Mouse (Mus musculus): ENCODE data around the gene Oser1.
"Not testable (repeated sequence)": the region's sequence is repeated elsewhere in the genome, so short reads cannot be mapped to it uniquely, and the experiment has no call there.

The Oser1 gene

GRCm38 (mm10) chr2:163424597-163424996 lies at the start of gene Oser1:
Gene Oser1, minus strand, starts transcription at chr2:163424697.
- no peak for DNase-seq (ENCODE audit: low spot score)

DNA sequence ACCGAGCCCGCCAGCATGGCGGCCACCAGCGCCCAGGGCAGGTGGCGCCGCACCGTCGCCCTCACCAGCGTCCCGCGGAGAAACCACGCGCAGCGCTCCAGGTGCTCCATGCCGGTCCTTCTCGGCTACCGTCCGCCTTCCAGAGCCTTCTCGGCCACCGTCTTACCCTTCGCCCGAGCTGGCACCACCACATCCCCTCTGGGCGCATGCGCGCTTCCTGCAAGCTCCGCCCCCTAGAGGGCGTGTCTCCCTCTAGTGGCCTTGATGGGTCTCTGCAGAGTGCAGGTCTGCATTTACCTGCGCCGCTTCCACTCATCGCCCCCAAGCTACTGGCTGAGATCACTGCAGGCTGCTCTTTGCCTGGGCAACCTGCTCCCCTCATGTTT lies 48.0 kb upstream of the Oser1 start, which contains the start of gene Fitm2:
Gene Fitm2 (minus strand): TSS at position 164 of the 386 bp plus-strand sequence.
- DNase-seq (ENCODE audit: low spot score), result peak; percentile 97

- no peak for DNase-seq (ENCODE audit: low spot score)
These were observed 47.4 kb upstream of the Oser1 start for GRCm38 (mm10) chr2:163471710-163472465.

GRCm38 (mm10) chr2:163471136-163471535 lies 46.6 kb upstream of the Oser1 start:
- no peak for DNase-seq (ENCODE audit: low spot score)

- no peak for DNase-seq (ENCODE audit: low spot score)
These were observed 45.2 kb upstream of the Oser1 start for GRCm38 (mm10) chr2:163469711-163470110.

DNA sequence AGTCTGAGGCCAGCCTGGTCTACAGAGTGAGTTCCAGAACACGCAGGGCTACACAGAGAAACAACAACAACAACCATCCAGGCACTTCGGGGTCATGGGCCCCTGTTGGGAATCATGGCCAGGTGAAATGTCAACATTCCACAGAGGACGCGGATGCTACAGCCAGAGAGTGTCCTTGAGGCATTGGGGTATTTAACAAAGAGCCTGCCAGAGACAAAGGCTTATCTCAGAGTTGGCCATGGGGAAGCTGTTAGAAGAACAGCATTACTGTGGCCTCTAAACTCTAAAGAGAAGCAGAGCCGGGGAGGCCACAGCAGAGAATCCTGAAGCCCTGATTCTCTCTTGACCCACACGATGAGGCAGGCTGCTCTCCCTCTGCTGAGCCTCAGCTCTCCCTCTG lies 44.4 kb upstream of the Oser1 start:
- DNase-seq (ENCODE audit: low spot score), result no peak

DNA sequence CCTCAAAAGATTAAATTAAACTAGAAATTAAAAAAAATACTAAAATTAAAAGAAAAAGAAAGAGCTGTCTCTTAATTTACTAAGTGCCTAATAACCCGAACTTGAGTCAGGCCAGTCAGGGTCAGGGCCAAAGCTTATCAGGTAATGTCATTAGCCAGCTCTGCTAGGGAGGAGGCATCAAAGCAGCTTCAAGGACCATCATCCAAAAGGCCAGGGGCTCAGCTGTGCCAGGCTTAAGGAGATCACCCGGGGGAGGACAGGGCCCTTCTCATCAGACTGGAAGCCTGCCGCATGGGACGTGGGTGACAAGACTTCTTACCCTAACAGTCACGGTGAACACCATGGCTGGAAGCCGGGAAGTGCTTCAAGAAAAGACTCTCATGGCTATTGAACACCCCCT lies 43.1 kb upstream of the Oser1 start:
- DNase-seq (ENCODE audit: low spot score), result no peak

- DNase-seq (ENCODE audit: low spot score), result no peak
These were observed 42.3 kb upstream of the Oser1 start for GRCm38 (mm10) chr2:163466771-163467170.

DNA sequence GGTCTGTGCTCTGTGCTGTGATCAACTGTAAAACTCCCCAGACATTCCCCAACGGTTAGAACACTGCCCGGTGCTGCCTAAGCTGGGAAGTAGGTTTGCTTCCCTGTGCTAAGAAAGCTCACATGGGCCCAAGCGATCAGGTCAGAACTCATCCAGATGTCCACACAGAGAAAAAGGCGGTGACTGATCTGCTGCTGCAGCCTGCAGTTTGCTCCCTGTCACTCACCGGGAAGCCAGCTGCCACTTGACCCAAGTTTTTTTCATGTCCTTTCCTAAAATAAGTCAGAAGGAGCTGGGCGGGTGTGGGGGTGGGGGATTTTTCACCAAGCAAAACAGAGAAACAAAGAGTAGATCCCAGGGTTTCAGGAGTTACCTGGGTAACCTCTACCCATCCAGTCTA lies 40.1 kb upstream of the Oser1 start:
- no peak for DNase-seq (ENCODE audit: low spot score)

GRCm38 (mm10) chr2:163463998-163464397 lies 39.5 kb upstream of the Oser1 start:
- DNase-seq (ENCODE audit: low spot score), result no peak

- DNase-seq (ENCODE audit: low spot score), result no peak
These were observed 38.8 kb upstream of the Oser1 start for GRCm38 (mm10) chr2:163463251-163463769.

DNA sequence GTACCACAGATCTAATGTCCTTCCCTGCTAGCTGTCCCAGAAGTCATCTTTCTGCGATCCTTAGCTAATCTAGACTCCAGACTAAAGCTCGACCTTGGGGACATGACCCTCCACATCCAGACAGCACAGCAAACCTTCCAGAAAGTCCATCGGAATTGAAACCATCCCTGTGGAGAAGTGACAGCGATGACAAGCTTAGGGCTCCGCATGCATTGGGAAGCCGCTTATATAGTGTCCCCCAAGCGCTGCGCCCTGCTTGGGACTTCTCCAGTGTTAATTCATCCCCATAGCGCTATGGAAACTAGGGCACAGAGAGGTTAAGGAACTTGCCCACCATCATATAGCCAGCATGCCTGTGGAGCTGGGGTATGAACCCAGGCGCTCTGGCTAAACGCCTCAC lies 38.3 kb upstream of the Oser1 start:
- no peak for DNase-seq (ENCODE audit: low spot score)

- DNase-seq (ENCODE audit: low spot score), result no peak
These were observed 37.9 kb upstream of the Oser1 start for GRCm38 (mm10) chr2:163462386-163462785.

DNA sequence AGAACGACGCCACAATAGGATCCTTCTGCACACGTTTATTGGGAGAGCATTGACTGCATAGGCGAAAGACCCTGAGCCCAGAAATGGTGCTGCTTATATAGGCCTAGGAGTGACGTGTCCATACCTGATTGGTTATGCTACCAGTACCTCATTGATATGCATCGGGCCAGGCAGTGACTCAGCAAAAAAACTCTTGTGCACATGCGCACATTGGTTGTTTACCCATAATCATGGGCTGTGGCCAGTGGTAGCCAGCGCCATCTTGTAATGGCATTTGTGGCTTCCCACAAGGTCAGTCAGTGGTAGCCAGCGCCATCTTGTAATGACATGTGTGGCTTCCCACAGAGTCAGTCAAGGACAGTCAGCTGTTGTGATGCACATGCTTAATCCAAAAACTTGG lies 36.8 kb upstream of the Oser1 start:
- not testable (repeated sequence) for DNase-seq (ENCODE audit: low spot score)

- DNase-seq (ENCODE audit: low spot score), result no peak
These were observed 36.1 kb upstream of the Oser1 start for GRCm38 (mm10) chr2:163460622-163461021.

GRCm38 (mm10) chr2:163459380-163459779 lies 34.9 kb upstream of the Oser1 start:
- DNase-seq (ENCODE audit: low spot score), result no peak

DNA sequence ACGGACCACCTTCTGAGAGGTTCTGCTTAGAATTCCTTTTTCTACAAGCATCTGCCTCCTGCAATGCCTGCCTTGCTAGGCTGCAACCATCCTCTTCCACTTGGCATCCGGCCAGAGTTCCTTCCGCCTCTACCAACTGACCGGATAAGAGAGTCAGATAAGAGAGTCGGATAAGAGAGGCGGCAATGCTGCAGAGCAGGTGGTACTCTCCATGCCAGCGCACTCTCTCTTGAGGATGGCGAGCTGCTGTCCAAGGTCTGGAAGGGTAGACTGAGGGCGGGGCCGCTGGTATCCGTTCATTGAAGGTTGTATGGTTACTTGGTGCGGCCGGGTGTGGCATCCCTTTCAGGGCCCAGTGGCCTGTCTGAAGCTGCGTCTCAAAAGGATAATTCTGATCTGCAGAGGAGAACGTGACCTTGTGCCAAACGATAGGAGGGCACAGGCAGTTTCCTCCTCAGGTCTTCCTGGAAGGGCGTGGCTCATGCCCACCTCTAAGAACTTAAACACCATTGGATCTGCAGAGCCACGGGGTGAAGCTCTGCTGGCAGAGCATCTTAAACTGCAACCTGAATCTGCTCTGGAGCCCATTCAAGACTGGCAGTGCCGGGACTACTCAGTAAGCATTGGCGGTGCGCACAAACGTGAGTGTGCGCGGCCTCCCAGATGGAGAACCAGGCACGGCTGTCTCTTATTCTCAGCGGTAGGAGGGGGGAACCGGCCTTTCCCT lies 34.2 kb upstream of the Oser1 start:
- DNase-seq (ENCODE audit: low spot score), result no peak

DNA sequence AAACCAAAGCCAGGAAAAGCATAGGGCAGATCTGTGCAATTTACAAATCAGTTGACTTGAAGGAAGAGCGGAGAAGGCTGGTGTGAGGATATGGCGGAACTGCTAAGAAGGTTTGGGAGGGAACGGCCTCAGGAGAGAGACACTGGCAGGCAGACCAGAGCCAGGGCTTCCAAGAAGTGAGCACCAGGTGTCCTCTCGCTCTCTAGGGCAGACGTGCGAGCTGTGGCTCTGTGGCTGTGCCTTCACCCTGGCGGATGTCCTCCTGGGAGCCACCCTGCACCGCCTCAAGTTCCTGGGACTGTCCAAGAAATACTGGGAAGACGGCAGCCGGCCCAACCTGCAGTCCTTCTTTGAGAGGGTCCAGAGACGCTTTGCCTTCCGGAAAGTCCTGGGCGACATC lies 28.9 kb upstream of the Oser1 start:
- no peak for DNase-seq (ENCODE audit: low spot score)

- no peak for DNase-seq (ENCODE audit: low spot score)
These were observed 28.2 kb upstream of the Oser1 start for GRCm38 (mm10) chr2:163452738-163453137.

- no peak for DNase-seq (ENCODE audit: low spot score)
These were observed 26.3 kb upstream of the Oser1 start for GRCm38 (mm10) chr2:163450668-163451295.

- no peak for DNase-seq (ENCODE audit: low spot score)
These were observed 24.8 kb upstream of the Oser1 start for GRCm38 (mm10) chr2:163449276-163449675.

DNA sequence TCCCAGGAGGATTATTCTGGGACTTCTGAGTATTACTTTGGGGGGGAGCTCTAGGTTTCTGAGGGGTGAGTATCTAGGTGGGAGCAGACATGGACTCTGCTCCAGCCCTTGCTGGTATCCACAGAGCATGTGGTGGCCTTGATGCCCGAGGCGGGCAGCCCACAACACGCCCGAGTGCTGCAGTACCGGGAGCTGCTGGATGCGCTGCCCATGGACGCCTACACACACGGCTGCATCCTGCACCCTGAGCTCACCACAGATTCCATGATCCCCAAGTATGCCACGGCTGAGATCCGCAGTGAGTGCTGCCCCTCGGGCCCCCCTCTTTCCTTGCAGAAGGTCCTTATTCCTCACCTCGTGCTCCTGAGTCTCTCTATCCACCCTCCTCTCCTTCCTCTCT lies 22.9 kb upstream of the Oser1 start:
- DNase-seq (ENCODE audit: low spot score), result no peak

- no peak for DNase-seq (ENCODE audit: low spot score)
These were observed 19.5 kb upstream of the Oser1 start for GRCm38 (mm10) chr2:163444017-163444416.

All from T-cell, adult 2 months (primary cell).